Mouse (Mus musculus) limb, embryonic 10.5 days (tissue): Measurements from ENCODE around the gene Rxrb. TPM values are rescaled to one million over a fixed set of nuclear protein-coding genes. Genes with fewer than 3 reads are reported as not detected.
A peak's percentile ranks its signal among the peaks of the same experiment; 100 is the strongest.

ENCODE experiments used
- DNase-seq: peaks from one replicate; pipeline ENCODE4 v3.0.0-alpha.2; 2017; ENCODE audit warnings: low spot score
- H3K27ac ChIP-seq: fragments of 300-500 bp; sonication (generic); 2 replicates; pipeline ENCODE4 v1.5.1; 2016; ENCODE audit warnings: mild to moderate bottlenecking
- H3K27me3 ChIP-seq: fragments of 300-500 bp; sonication (generic); 2 replicates; pipeline ENCODE4 v1.6.1; 2016; ENCODE audit warnings: low read depth, mild to moderate bottlenecking; ENCODE audit not compliant: poor library complexity, severe bottlenecking
- H3K36me3 ChIP-seq: fragments of 300-500 bp; sonication (generic); 2 replicates; pipeline ENCODE4 v1.6.1; 2016; ENCODE audit warnings: mild to moderate bottlenecking, moderate library complexity
- H3K4me1 ChIP-seq: fragments of 300-500 bp; sonication (generic); 2 replicates; pipeline ENCODE4 v1.6.1; 2016
- H3K4me3 ChIP-seq: fragments of 300-500 bp; sonication (generic); 2 replicates; pipeline ENCODE4 v1.5.1; 2016; ENCODE audit warnings: mild to moderate bottlenecking, moderate library complexity
- H3K9me3 ChIP-seq: fragments of 300-500 bp; sonication (generic); replicated peaks from 2 replicates; pipeline ENCODE4 v1.6.1; 2016; ENCODE audit warnings: mild to moderate bottlenecking
- WGBS: fragments of 180-500 bp; shearing (Covaris S2); methylation state at CpG from one replicate; pipeline ENCODE4 v1.1.7; 2016; 5-methylcytosine and 5-hydroxymethylcytosine counted together
- polyA plus RNA-seq: library from polyadenylated mRNA; unstranded; fragments of >200 nt; fragmentation: Nextera tagmentation; extraction: Ambion mirVana; gene quantifications from 2 replicates; pipeline ENCODE4 v1.2.1, GENCODE M21; 2016

Gene Rxrb
- polyA plus RNA-seq, 1 experiment from 2014 or later = 51.0 TPM

DNA sequence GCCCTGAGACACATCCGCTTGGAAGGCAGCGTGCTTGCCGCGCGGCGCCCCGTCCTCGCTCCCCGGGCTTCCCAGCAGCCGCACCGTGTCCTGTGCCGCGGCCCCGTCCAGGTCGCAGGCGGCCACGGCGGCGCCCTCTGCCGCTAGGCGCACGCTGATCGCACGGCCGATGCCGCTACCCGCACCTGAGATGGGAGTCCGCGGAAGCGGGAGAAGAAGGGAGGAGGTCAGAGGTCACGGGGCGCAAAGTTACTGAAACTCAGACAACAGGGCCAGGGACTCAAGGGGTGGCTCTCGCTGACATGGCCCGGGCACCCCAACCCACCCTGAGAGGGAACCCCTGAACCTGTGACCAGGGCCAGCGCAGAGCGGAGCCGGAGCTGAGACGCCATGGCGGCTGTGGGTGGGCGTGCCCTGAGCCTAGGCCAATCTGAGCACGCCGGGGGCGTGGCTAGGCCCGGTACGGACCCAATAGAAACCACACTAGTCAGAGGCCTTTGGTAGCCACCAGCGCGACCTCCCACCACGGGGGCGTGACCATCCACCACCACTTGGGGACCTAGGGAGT lies 3.9 kb upstream of the Rxrb start, which contains the start of gene H2-Ke6:
TSS of gene H2-Ke6 (minus strand) at position 405 of the 568 bp plus-strand sequence.
- Histone ChIP-seq H3K9me3 (no peaks in the 10 kb centered on the region), H3K4me1 (peaks cover 81% of the 10 kb centered on the region)
- WGBS = under 1% methylated on average over 49 of the region's 49 CpGs

DNA sequence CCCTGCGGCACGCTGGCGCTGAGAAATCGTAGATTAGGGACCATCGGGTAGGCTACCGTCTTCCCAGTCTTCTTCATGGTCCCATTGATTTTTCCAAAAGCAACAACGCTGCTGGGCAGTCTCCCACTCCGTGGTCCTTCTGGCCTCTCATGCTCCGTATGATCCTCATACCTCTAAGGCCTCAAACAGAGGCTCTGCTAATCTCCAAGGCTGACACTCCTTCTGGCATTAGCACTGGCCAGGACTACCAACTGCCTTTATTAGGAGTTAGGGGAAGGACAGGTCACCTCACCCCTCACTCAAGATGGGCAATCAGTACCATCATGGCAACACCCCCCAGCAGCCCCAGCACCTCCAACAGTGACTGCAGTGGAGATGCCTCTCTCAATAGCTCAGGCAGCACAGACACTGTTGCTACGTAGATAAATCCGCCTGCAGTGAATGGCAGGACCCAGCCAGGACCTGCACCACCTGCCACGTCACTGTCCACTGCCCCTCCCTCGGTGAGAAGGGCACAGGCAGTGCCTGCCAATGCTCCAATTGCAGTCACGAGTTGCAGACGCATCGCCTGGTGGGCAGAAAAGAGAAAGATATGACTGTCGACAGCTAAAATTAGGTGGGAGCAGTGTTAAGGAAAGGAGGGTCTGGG lies 3.0 kb upstream of the Rxrb start:
- no peak for DNase-seq
- no peaks in the 10 kb centered on the region for H3K27me3 ChIP-seq
- H3K36me3 ChIP-seq = peaks cover 36% of the 10 kb centered on the region
- no peaks in the 10 kb centered on the region for H3K9me3 ChIP-seq
- peak overlapping the region; percentile 90 for H3K27ac ChIP-seq
- H3K4me3 ChIP-seq = peak overlapping the region; percentile 77
- peaks cover 88% of the 10 kb centered on the region for H3K4me1 ChIP-seq
- 71% methylated on average over 17 of the region's 17 CpGs for WGBS

More for the DNA sequence above, 3.9 kb upstream of the Rxrb start, which contains the start of gene H2-Ke6:
- peak within 1 kb of the TSS; percentile 77 for H3K4me3 ChIP-seq
- DNase-seq = peak; percentile 96
- H3K27ac ChIP-seq = peak within 1 kb of the TSS; percentile 90
- no peaks in the 10 kb centered on the region for H3K27me3 ChIP-seq
- peaks cover 39% of the 10 kb centered on the region for H3K36me3 ChIP-seq

DNA sequence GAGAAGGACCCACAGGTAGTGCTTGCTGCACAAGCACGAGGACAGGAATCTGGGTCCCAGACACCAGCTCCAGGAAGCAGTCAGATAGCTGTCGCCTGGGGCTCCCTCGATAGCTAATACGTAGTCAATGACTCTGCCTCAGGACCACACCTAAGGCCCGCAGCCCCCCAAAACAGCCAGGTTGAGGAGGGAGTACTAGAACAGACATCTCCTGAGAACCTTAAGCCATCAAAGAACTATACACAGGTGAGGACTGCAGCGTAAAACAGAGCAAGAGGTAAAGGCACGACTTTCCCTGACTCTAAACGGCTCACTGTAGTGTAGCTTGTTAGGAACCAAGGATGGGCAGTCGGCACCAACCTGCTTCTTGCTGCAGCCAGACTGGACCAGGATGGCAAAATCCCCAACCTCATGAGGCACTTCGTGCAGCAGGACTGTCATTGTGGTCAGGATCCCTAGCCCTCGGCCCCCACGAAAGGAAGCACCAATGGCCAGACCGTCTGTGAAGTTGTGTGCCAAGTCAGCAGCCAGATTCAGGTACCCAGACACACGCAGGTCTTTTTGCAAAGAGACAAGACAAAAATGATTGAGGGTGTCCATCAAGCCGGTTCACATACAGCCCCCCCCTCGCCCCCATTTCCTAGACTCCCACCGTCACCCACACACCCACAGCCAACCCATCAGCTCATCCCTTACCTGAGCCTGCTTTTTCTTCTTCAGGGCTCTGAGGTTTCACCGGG lies 2.3 kb upstream of the Rxrb start:
- Histone ChIP-seq H3K9me3 (no peaks in the 10 kb centered on the region), H3K27me3 (no peaks in the 10 kb centered on the region), H3K36me3 (peaks cover 43% of the 10 kb centered on the region), H3K4me1 (peaks cover 84% of the 10 kb centered on the region), H3K27ac (no peak overlapping the region), H3K4me3 (peak overlapping the region; percentile 77)
- 92% methylated on average over 18 of the region's 18 CpGs for WGBS
- no peak for DNase-seq

DNA sequence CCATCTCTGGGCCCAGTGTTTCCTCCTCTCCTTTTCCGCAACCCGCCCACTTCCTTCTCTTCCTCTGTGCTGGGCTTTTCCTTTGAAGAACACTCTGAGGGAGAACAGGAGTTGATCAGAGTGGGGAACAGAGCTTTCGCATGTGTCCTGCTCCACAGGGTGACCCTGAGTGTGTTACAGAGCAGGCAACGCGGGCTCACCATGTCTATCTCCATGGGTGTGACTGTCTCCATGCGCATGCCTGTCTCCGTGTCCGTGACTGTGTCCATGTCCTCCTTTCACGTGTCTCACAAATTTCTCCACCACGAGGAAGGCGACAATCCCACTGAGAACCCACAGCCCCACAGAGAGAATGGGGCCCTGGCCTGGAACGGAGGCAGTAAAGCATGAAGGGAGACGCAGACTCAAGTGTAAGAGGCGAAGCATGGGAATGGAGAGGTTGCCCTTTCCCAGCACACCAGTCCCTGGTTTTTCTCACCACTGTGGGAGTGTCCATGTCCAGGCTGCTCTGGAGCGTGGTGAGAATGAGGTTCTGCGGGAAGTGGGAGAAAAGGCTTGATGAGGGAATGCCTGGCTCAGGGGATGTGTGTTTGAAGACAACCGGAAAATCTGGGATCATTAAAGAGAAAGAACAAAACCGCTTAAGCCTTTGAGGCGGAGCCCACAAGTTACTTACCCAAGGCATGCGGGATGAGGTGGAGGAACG lies 1.6 kb upstream of the Rxrb start:
- no peak for DNase-seq
- H3K36me3 ChIP-seq = peaks cover 51% of the 10 kb centered on the region
- peaks cover 77% of the 10 kb centered on the region for H3K4me1 ChIP-seq
- 86% methylated on average over 21 of the region's 21 CpGs for WGBS
- H3K27me3 ChIP-seq = no peaks in the 10 kb centered on the region
- H3K9me3 ChIP-seq = no peaks in the 10 kb centered on the region
- peak overlapping the region; percentile 77 for H3K4me3 ChIP-seq
- peak overlapping the region; percentile 96 for H3K27ac ChIP-seq

DNA sequence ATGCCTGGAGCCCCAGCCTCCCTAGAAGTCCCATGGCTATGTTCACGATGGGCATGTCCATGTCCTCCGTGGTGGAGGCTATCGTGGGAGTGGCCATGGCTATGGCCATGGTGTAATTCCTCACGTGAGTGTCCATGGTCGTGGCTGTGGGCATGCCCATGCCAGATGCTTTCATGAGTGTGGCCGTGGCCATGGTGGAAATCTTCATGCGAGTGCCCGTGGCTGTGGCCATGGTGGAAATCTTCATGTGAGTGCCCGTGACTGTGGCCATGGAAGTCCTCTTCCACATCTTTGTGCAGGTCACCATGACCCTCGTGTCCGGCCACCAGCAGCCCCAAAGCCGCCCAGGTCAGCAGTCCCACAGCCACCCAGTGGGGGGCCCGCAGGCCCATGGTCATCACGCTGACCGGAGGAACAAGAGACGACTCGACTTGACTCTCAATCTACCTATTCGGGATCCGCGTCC lies 718 bp upstream of the Rxrb start:
- 5% methylated on average over 20 of the region's 20 CpGs for WGBS
- Histone ChIP-seq H3K27ac (peak overlapping the region; percentile 96), H3K4me3 (peak overlapping the region; percentile 77), H3K9me3 (no peaks in the 10 kb centered on the region), H3K4me1 (peaks cover 69% of the 10 kb centered on the region), H3K36me3 (peaks cover 59% of the 10 kb centered on the region), H3K27me3 (no peaks in the 10 kb centered on the region)
- no peak for DNase-seq

DNA sequence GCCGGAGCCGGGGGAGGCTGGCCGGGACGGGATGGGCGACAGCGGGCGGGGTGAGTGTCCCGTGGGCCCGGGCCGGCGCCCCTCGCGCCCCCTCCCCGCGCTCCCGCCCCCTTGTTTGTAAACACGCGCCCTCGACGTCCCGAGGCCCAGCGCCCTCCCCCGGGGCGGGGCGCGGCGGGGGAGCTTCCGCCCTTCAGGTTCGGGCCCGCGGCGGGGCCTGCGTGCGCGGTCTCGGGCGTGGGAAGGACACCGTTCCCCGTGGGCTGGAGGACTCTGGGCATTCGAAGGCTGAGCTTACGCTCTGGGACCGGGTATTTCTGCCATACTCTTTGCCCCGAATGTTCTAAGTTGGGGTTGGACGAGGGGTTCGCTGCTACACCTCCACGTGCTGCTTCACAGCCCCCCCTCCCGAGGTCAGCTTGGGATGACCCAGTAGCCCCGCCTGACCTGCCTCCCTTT lies 591 bp downstream of the Rxrb start:
- Histone ChIP-seq H3K4me1 (peaks cover 56% of the 10 kb centered on the region), H3K36me3 (peaks cover 72% of the 10 kb centered on the region), H3K27ac (peak overlapping the region; percentile 96), H3K9me3 (no peaks in the 10 kb centered on the region), H3K4me3 (peak overlapping the region; percentile 77), H3K27me3 (peaks cover 3% of the 10 kb centered on the region; the same call in 1 of the 2 replicates)
- WGBS = under 1% methylated on average over 32 of the region's 48 CpGs
- DNase-seq = no peak

DNA sequence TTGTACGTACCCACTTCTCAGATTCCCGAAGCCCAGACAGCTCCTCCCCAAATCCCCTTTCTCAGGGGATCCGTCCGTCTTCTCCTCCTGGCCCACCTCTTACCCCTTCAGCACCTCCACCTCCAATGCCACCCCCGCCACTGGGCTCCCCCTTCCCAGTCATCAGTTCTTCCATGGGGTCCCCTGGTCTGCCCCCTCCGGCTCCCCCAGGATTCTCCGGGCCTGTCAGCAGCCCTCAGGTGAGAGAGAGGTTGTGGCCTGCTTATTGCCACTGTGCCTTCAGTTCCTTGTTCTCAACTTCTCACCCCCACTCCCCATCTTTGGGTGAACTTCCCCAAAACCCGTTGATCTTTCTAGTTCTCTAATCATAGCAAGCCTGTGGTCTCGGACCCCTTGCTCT lies 1.2 kb downstream of the Rxrb start:
- 62% methylated on average over 9 of the region's 9 CpGs for WGBS
- no peaks in the 10 kb centered on the region for H3K9me3 ChIP-seq
- peaks cover 9% of the 10 kb centered on the region; the same call in 1 of the 2 replicates for H3K27me3 ChIP-seq
- H3K36me3 ChIP-seq = peaks cover 75% of the 10 kb centered on the region
- peak overlapping the region; percentile 77 for H3K4me3 ChIP-seq
- H3K4me1 ChIP-seq = peaks cover 51% of the 10 kb centered on the region
- H3K27ac ChIP-seq = peak overlapping the region; percentile 96
- no peak for DNase-seq

DNA sequence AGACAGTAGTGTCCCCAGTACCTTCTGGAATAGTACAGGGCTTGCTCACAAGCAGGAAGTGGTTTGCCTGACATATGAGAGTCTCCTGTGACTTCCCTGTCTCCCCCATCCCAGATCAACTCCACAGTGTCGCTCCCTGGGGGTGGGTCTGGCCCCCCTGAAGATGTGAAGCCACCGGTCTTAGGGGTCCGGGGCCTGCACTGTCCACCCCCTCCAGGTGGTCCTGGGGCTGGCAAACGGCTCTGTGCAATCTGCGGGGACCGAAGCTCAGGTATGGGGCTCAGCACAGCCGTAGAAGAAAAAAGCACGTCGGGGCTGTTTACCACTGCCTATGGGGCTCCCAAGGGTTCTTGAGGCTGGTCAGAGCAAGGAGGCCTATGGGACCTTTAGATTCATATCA lies 1.8 kb downstream of the Rxrb start:
- no peaks in the 10 kb centered on the region for H3K9me3 ChIP-seq
- DNase-seq = no peak
- H3K36me3 ChIP-seq = peaks cover 75% of the 10 kb centered on the region
- 95% methylated on average over 9 of the region's 9 CpGs for WGBS
- peaks cover 15% of the 10 kb centered on the region for H3K27me3 ChIP-seq
- H3K4me3 ChIP-seq = peak overlapping the region; percentile 77
- peaks cover 51% of the 10 kb centered on the region for H3K4me1 ChIP-seq
- no peak overlapping the region for H3K27ac ChIP-seq

DNA sequence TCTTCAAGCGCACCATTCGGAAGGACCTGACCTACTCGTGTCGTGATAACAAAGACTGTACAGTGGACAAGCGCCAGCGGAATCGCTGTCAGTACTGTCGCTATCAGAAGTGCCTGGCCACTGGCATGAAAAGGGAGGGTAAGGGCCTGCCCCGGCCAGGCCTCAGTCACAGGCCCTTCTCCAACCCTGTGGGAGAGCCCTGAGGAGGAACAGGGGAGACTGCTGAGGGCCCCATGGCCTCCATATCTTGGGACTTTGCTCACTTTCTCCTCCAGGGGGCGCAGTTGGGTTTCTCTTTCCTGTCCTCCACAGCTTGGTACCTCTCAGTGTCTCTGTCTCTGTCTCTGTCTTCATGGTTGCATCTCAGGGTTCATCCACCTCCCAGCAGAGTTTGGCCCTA lies 2.5 kb downstream of the Rxrb start:
- Histone ChIP-seq H3K4me1 (peaks cover 51% of the 10 kb centered on the region), H3K36me3 (peaks cover 69% of the 10 kb centered on the region), H3K27ac (no peak overlapping the region), H3K27me3 (peaks cover 22% of the 10 kb centered on the region), H3K4me3 (no peak overlapping the region), H3K9me3 (no peaks in the 10 kb centered on the region)
- WGBS = 81% methylated on average over 10 of the region's 10 CpGs
- no peak for DNase-seq

DNA sequence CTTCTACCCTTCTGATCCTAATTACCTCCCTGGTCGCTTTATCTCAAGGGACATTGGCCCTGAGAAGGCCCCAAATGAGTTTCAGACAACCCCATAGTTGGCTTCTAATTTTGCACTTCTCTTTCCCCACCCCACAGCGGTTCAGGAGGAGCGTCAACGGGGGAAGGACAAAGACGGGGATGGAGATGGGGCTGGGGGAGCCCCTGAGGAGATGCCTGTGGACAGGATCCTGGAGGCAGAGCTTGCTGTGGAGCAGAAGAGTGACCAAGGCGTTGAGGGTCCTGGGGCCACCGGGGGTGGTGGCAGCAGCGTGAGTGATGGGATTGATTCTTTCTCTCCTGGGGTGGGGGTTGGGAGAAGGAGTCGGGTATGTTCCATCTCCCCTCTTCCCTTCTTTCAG lies 3.9 kb downstream of the Rxrb start:
- 91% methylated on average over 9 of the region's 9 CpGs for WGBS
- Histone ChIP-seq H3K36me3 (peaks cover 54% of the 10 kb centered on the region), H3K27me3 (peaks cover 35% of the 10 kb centered on the region), H3K27ac (no peak overlapping the region), H3K9me3 (no peaks in the 10 kb centered on the region), H3K4me3 (no peak overlapping the region), H3K4me1 (peaks cover 51% of the 10 kb centered on the region)
- no peak for DNase-seq

DNA sequence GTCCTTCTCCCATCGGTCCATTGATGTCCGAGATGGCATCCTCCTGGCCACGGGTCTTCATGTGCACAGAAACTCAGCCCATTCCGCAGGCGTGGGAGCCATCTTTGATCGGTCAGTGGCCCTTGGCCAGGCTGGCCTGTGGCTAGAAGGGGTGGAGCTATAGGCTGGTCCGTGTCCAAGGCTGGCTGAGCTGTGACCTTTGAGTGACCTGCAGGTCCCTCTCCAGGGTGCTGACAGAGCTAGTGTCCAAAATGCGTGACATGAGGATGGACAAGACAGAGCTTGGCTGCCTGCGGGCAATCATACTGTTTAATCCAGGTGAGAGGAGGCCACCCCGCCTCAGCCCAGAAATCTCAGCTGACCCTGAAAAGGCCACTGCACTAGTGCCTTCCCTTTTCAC lies 5.0 kb downstream of the Rxrb start:
- Histone ChIP-seq H3K9me3 (no peaks in the 10 kb centered on the region), H3K27ac (no peak overlapping the region), H3K36me3 (peaks cover 52% of the 10 kb centered on the region), H3K4me3 (no peak overlapping the region), H3K27me3 (peaks cover 47% of the 10 kb centered on the region), H3K4me1 (peaks cover 58% of the 10 kb centered on the region)
- DNase-seq = no peak
- WGBS = 78% methylated on average over 10 of the region's 10 CpGs

DNA sequence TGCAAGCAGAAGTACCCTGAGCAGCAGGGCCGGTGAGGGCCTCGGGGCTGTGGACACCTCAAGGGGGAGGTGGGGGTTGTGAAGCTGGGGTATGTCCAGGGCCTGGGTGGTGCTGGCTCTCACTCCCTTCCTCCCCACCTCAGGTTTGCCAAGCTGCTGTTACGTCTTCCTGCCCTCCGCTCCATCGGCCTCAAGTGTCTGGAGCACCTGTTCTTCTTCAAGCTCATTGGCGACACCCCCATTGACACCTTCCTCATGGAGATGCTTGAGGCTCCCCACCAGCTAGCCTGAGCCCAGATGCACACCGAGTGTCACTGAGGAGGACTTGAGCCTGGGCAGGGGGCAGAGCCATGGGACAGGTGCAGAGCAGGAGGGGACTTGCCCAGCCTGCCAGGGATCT lies 5.6 kb downstream of the Rxrb start:
- H3K27ac ChIP-seq = no peak overlapping the region
- H3K4me1 ChIP-seq = peaks cover 61% of the 10 kb centered on the region
- 96% methylated on average over 7 of the region's 7 CpGs for WGBS
- peaks cover 53% of the 10 kb centered on the region for H3K27me3 ChIP-seq
- H3K9me3 ChIP-seq = no peaks in the 10 kb centered on the region
- H3K36me3 ChIP-seq = peaks cover 52% of the 10 kb centered on the region
- H3K4me3 ChIP-seq = no peak overlapping the region
- no peak for DNase-seq
